Mouse (Mus musculus) cerebellum, postnatal 25 days (tissue): ENCODE data around the gene Ccnt2.

Experiments
- DNase-seq, 2 experiments: peaks; one replicate each; pipeline ENCODE4 v3.0.0; 2021; ENCODE audit warnings: mixed read lengths in 2 of 2

Gene Ccnt2

GRCm38 (mm10) chr1:127795087-127795769, 21.3 kb downstream of the Ccnt2 start:
- no peak for DNase-seq

- DNase-seq: no peak
Observed at GRCm38 (mm10) chr1:127796341-127796740, 22.4 kb downstream of the Ccnt2 start.

GRCm38 (mm10) chr1:127796752-127797151, 22.8 kb downstream of the Ccnt2 start:
- no peak for DNase-seq

- DNase-seq: no peak
Observed at GRCm38 (mm10) chr1:127802916-127803315, 29.0 kb downstream of the Ccnt2 start.

GRCm38 (mm10) chr1:127808671-127809070, 34.7 kb downstream of the Ccnt2 start:
- no peak for DNase-seq

GRCm38 (mm10) chr1:127812929-127813328, 39.0 kb downstream of the Ccnt2 start:
- no peak for DNase-seq

GRCm38 (mm10) chr1:127816381-127816780, 42.4 kb downstream of the Ccnt2 start:
- no peak for DNase-seq

- DNase-seq: peak in 1 of 2 experiments; percentile 15
Observed at GRCm38 (mm10) chr1:127827325-127827724, 53.4 kb downstream of the Ccnt2 start.

GRCm38 (mm10) chr1:127830215-127830921, 56.4 kb downstream of the Ccnt2 start:
- no peak for DNase-seq

- no peak for DNase-seq
Observed at GRCm38 (mm10) chr1:127833714-127834113, 59.8 kb downstream of the Ccnt2 start.

GRCm38 (mm10) chr1:127834202-127834601, 60.2 kb downstream of the Ccnt2 start:
- DNase-seq: no peak

- DNase-seq: no peak
Observed at GRCm38 (mm10) chr1:127836619-127837018, 62.7 kb downstream of the Ccnt2 start.

- no peak for DNase-seq
Observed at GRCm38 (mm10) chr1:127838602-127839001, 64.6 kb downstream of the Ccnt2 start.

GRCm38 (mm10) chr1:127845472-127845871, 71.5 kb downstream of the Ccnt2 start:
- DNase-seq: no peak

GRCm38 (mm10) chr1:127850075-127850610, 76.2 kb downstream of the Ccnt2 start:
- no peak for DNase-seq

GRCm38 (mm10) chr1:127854486-127855222, 80.7 kb downstream of the Ccnt2 start, which contains the start of gene Map3k19:
Gene Map3k19 (minus strand): TSS chr1:127855031.
- DNase-seq: no peak
